Mouse (Mus musculus) bone marrow macrophage, adult 2 months (primary cell): Measurements from ENCODE around the gene Ptbp1. TPM values are rescaled to one million over a fixed set of nuclear protein-coding genes. Genes with fewer than 3 reads are reported as not detected.
"Not testable (repeated sequence)": the region's sequence is repeated elsewhere in the genome, so short reads cannot be mapped to it uniquely, and the experiment has no call there.

Experiments used
- H3K27ac ChIP-seq: 2 replicates; pipeline ENCODE4 v1.5.1; 2012; ENCODE audit warnings: low read depth, low read length; ENCODE audit not compliant: insufficient read depth
- H3K4me1 ChIP-seq: 2 replicates; pipeline ENCODE4 v1.6.1; 2012; ENCODE audit warnings: low read length; ENCODE audit not compliant: control insufficient read depth, insufficient read depth
- H3K4me3 ChIP-seq: 2 replicates; pipeline ENCODE4 v1.5.1; 2012; ENCODE audit warnings: mild to moderate bottlenecking, low read length, moderate library complexity; ENCODE audit not compliant: insufficient read depth
- CTCF ChIP-seq: IDR thresholded peaks from 2 replicates; pipeline ENCODE4 v1.5.1; 2012; ENCODE audit warnings: low read depth, mild to moderate bottlenecking, low read length, moderate library complexity
- POLR2A ChIP-seq: IDR thresholded peaks from 2 replicates; pipeline ENCODE4 v1.6.1; 2012; ENCODE audit warnings: mild to moderate bottlenecking, low read depth, low read length, borderline replicate concordance
- polyA plus RNA-seq: library from polyadenylated mRNA; stranded (reverse); fragments of >200 nt; gene quantifications from 2 replicates; pipeline ENCODE4 v1.2.4, GENCODE M21; 2012; ENCODE audit not compliant: missing spikeins, insufficient read depth, insufficient read length

Gene Ptbp1
- polyA plus RNA-seq, 1 experiment = 141 TPM

DNA sequence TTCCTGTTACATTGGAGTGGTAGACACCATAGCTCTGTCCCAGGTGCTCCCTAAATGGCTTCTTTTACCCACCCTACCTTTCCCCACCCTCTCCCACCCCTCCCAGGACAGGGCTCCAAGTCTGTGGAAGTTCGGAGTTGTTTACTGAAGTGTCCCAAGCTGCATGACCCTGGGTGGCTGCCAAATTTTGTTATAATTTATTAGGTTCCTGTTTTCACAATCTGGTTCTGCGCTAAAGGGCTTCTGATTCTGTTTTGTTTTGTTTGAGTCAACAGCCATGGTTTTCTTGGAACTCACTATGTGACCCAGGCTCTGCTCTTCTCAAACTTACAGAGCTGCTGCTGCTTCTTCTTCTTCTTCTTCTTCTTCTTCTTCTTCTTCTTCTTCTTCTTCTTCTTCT is 35.2 kb downstream of the Ptbp1 start:
- no peak overlapping the region for H3K4me3 ChIP-seq
- 0 out of 2 replicates have a peak overlapping the region, but pooled peaks have one; percentile 6 for H3K27ac ChIP-seq
- peaks cover 14% of the 10 kb centered on the region for H3K4me1 ChIP-seq
- TF ChIP-seq POLR2A (no peak), CTCF (no peak)

GRCm38 (mm10) chr10:79890670-79891069 is 36.4 kb downstream of the Ptbp1 start, which contains the start of gene Cfd:
Cfd (plus strand) TSS chr10:79890853.
- no peak within 1 kb of the TSS for H3K4me3 ChIP-seq
- 0 out of 2 replicates have a peak within 1 kb of the TSS, but pooled peaks have one; percentile 16 for H3K27ac ChIP-seq
- no peak for TF ChIP-seq POLR2A
- TF ChIP-seq CTCF = no peak
- peaks cover 7% of the 10 kb centered on the region for H3K4me1 ChIP-seq

- not testable (repeated sequence) for H3K27ac ChIP-seq, H3K4me3 ChIP-seq, H3K4me1 ChIP-seq
- peak; percentile 80 for TF ChIP-seq CTCF
Measured at GRCm38 (mm10) chr10:79892451-79893118, 38.4 kb downstream of the Ptbp1 start.

GRCm38 (mm10) chr10:79896306-79896705 is 42.1 kb downstream of the Ptbp1 start:
- Histone ChIP-seq H3K4me1 (no peaks in the 10 kb centered on the region), H3K4me3 (no peak overlapping the region), H3K27ac (no peak overlapping the region)
- TF ChIP-seq CTCF (no peak), POLR2A (no peak)

DNA sequence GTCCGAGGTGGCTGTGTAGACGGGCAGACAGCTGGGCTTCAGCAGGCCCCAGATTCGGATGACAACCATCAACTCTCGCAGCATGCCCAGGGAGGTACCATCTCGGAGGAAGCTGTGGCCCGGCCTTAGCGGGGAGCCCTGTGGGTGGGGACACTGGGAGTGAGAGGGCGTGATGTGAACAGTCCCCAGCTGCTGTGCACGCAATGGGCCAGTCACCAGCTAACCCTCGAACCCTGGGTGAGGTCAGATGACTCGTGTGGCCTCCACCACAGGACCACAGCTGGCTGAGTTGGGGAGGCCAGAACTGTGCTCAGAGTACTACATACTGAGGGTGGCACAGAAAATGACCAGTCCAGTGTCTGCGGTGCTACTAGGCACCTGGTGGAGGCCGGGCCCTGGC is 42.6 kb downstream of the Ptbp1 start:
- Histone ChIP-seq H3K4me3 (no peak overlapping the region), H3K4me1 (no peaks in the 10 kb centered on the region), H3K27ac (no peak overlapping the region)
- TF ChIP-seq CTCF (no peak), POLR2A (no peak)

DNA sequence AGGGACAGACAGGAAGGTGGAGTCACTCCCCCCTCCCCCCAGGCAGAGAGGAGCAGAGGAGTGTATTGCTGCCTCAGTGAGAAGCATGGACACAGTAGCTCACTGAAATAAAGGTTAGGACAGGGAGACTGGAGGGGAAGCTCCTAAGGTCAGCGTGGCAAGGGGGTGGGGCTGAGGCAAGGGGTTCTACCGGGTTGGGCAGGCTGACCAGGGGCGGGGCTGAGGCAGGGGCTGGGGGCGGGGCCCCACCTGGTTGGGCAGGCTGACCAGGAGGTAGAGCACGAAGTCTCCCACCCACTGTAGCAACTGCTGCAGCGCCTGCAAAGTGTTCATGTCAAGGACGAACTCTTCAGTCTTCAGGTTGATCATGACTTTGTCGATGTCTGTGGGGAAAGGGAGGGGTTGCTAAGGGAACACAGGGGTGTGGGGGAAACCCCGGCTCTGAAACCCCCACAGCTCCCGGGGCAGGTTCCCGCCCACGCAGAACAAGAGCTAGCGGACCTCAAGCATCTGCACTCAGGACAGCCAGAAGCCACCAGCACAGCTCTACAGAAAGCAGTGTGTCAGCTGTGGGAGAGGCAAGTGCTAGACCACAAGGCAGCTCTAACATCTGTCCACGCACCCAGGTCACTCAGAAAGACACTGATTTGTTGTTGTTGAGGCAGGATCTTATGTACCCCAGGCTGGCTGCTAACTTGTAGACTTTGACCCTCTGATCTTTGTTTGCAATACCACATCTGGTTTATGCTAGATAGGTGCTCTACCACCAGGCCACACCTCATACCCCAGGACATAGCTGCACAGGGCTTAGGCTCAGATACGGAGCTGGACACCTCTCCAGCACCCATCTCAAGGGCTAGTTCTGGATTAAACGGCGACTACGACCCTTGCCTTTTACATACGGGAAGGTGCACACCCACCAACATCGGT is 43.4 kb downstream of the Ptbp1 start:
- TF ChIP-seq CTCF = no peak
- no peak for TF ChIP-seq POLR2A
- H3K4me3 ChIP-seq = no peak overlapping the region
- H3K4me1 ChIP-seq = no peaks in the 10 kb centered on the region
- no peak overlapping the region for H3K27ac ChIP-seq

GRCm38 (mm10) chr10:79900951-79901410 is 46.8 kb downstream of the Ptbp1 start:
- Histone ChIP-seq H3K4me3 (no peak overlapping the region), H3K4me1 (no peaks in the 10 kb centered on the region), H3K27ac (no peak overlapping the region)
- TF ChIP-seq POLR2A (no peak), CTCF (no peak)

- peaks cover 7% of the 10 kb centered on the region for H3K4me1 ChIP-seq
- no peak for TF ChIP-seq CTCF
- TF ChIP-seq POLR2A = no peak
- no peak overlapping the region for H3K27ac ChIP-seq
- no peak overlapping the region for H3K4me3 ChIP-seq
Measured at GRCm38 (mm10) chr10:79906712-79907111, 52.5 kb downstream of the Ptbp1 start.

- Histone ChIP-seq H3K4me1 (peaks cover 7% of the 10 kb centered on the region), H3K27ac (no peak overlapping the region), H3K4me3 (no peak overlapping the region)
- no peak for TF ChIP-seq CTCF
- no peak for TF ChIP-seq POLR2A
Measured at GRCm38 (mm10) chr10:79907415-79907814, 53.2 kb downstream of the Ptbp1 start.
